Mouse (Mus musculus): ENCODE results near the gene Babam2.

DNA sequence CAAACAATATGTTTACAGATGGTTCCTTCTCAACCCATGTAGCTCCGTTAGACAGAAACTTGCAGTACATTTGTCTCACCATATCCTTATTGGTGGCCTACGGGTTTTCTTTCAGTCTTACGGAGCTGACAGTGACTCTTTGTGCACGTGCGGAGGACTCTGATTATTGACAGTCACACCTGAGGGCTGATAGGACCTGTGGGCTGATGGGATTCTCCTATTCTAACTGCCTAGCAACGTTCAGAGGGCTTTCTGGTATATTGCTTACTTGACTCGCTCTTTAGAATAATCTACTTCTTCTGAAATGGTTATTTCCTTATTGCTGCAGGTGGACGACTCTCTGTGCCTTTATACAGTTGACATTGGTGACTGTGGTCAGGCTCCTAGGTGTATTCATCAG lies 243.4 kb downstream of the Babam2 start:
- TF ChIP-seq CTCF (conservative IDR thresholded peaks at IDR 0.05; ENCODE audit: insufficient read depth, insufficient read length, low read depth, low read length) (no peak), POLR2A (IDR thresholded peaks at IDR 0.05; ENCODE audit: low read depth, low read length) (no peak)

Measured in kidney, adult 2 months (tissue).